Mouse (Mus musculus): ENCODE results near the gene Stra6. TPM values are rescaled to one million over a fixed set of nuclear protein-coding genes. Genes with fewer than 3 reads are reported as not detected.

The Stra6 gene
- total RNA-seq, 2 experiments from 2014 or later, result not detected

DNA sequence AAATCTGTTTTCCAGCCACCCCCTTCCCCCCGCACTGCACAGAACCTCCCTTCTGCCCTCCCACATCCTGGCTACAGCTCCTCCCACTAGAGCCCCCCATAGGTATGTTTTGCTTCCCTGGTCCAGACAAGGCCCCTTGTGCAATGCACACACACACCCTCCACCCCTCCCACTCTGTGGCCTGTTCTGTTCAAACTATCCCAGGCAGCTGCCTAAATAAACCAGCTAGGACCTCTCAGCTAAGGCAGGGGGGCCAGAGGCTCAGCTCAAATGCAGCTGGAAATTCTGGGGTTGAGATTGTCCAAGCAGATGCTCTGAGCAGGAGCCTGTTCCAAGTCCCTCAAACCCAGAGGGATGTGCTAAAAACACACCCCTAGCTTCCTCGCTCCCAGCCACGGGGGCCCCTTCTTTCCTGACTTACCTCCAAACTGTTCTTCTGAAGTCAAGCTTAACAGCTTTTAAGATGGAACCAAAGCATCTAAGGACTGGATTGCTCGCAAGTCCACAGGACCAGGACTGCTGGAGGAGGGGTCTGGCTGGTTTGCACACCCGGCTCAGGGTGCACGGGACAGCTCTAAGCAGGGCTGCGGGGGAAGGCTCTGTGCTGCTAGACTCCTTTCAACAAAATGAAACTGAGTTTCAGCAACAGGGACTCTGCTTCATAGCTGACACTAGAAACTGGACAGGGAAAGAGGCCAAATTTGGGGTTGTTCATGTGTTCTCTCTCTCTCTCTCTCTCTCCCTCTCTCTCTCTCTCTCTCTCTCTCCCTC is 95.1 kb downstream of the Stra6 start:
- ATAC-seq (replicated peaks; ENCODE audit: low FRiP score, poor library complexity, severe bottlenecking), result no peak

DNA sequence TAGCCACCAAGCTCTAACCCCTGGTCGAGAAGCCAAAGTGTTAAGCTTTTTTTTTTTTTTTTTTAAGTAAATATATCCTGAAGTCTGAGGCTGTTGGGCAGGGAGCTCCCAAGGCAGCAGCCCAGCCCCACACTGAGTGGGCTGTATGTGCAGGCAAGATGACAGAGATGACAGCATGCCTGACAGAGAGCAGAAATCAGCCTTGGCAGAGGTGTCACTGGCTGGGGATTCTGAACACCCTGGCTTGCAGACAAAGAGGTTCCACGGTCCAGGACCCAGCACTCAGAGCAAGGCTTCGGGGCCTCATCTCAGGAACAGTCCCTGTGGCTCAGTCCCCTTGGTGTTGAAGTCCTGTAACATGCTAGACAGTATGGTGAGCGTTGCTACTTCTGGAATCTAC is 96.3 kb downstream of the Stra6 start:
- no peak for ATAC-seq (replicated peaks; ENCODE audit: low FRiP score, poor library complexity, severe bottlenecking)

DNA sequence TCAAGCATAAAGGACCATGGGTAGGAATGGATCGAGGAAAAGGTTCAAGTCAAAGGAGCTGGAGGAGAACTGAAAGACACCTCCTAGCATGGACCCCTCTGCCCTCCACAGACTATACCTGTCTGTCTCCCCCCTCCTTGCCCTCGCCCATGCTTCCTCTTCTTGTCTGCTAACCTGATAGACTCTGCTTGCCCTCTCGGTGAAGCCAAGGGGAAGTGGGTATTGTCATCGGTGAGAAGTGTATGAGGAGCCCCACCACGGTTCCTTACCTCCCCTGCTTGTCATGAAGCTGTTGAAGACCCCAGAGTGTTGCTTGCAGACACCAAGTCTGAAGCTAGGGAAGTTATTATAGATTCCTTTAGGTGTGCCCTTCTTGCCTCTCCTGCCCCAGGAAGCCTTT is 96.7 kb downstream of the Stra6 start:
- ATAC-seq (replicated peaks; ENCODE audit: low FRiP score, poor library complexity, severe bottlenecking), result no peak

DNA sequence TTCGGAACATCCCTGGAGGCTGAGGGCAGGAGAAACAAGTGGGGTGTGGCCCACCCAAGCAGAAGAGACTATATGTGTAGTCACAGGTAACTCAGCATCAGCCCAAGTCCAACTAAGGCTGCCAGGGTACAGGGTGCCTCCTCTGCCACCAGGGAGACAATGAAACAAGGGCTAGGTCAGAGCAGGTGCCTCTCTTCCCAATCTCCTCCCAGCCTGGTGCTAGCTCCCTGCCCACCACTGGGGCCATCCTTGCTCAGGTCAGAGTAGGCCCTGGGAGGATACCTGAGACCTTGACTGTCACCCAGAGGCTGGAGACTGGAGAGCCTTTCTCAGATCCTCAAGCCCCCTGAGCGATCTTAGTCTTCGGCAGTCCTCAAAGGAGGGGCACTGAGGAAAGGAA is 98.6 kb downstream of the Stra6 start:
- no peak for ATAC-seq (replicated peaks; ENCODE audit: low FRiP score, poor library complexity, severe bottlenecking)

DNA sequence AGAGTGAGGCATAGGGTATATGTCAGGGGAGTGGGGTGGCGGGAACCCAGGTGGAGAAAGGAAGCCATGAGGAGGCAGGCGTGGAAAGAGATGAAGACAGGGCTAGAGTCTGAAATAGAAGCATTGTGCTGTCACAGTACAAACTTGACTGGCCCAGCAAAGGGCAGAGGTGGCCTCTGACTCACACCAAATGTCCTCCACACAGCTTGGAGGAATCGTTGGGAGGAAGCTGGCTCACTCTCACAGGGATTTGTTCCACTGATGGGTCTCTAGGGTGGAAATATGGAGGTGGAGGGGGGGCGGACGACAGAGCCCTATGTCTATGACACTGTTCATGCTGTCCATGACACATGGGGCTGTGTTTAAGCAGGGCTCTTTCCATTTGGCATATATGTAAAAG is 99.6 kb downstream of the Stra6 start:
- no peak for ATAC-seq (replicated peaks; ENCODE audit: low FRiP score, poor library complexity, severe bottlenecking)

DNA sequence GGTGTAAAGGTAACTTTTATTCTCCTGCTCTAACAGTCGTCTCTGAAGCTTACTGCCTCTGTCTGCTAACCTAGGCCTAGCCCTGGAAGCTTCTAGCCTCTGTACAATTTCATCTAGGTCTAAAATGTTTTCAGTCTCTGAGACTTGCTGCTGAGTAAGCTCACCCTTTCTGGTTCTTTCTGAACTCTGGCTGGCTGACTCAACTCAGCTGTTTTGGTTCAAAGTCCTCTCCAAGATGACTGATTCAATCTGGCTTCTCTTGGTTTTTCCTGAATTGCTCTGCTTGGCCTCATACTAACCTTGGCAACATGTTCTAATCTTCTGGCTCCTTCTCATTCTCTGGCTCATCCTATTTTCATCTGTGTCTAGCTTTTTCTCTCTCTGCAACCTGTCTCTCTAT is 102.2 kb downstream of the Stra6 start:
- no peak for ATAC-seq (replicated peaks; ENCODE audit: low FRiP score, poor library complexity, severe bottlenecking)

DNA sequence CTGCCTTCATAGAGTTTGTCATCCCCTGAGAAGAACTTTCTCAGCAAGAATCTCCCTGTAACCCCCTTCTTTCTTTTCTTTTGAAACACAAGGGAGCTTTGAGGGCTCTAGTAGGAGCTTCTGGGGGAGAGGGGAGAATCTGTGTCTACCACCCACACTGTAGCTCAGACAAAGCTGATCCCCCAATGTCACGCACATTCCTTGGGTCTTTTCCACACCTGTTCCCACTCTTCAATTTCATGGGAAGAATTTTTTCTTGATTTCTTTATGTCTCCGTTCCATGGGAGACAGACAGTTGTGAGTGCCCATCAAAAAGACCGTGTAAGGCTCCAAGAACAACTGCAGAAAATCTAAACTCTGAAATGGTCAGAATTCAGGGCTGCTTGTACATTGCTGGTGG is 105.3 kb downstream of the Stra6 start:
- ATAC-seq (replicated peaks; ENCODE audit: low FRiP score, poor library complexity, severe bottlenecking), result no peak

DNA sequence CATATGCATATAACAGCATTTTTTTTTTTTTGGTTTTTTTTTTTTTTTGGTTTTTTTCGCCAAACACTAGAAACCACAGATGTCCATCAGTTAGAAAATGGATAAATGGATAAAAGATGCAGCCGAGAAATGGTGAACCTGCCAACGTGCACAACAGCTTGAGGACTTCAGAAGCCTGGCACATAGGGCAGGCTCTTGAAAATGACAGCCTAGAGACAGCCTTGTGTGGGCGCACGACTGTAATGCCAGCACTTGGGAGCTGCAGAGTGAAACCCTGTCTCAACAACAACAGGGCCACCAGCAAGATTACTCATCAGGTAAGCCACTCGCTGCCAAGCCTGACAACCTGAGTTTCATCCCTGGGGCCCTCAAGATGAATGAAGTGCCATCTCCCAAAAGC is 105.8 kb downstream of the Stra6 start:
- ATAC-seq (replicated peaks; ENCODE audit: low FRiP score, poor library complexity, severe bottlenecking), result no peak

DNA sequence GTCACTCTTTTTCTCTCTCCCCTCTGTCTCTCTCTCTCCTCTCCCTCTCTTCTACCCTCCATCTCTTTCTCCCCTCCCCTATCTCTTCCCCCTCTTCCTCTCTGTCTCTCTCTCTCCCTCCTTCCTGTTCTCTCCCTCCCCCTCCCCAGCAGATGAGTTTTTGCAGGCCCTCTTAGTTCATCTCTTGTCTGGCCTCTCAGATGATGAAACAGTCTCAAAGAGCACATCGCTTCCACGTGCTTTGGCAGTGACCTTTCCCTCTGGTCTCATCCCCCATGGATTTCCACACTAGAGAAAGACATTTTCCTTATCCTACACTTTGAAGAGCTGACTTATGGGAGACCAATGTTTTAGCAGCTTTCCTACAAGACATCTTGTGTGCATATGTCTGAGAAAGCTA is 109.3 kb downstream of the Stra6 start:
- ATAC-seq (replicated peaks; ENCODE audit: low FRiP score, poor library complexity, severe bottlenecking), result no peak

DNA sequence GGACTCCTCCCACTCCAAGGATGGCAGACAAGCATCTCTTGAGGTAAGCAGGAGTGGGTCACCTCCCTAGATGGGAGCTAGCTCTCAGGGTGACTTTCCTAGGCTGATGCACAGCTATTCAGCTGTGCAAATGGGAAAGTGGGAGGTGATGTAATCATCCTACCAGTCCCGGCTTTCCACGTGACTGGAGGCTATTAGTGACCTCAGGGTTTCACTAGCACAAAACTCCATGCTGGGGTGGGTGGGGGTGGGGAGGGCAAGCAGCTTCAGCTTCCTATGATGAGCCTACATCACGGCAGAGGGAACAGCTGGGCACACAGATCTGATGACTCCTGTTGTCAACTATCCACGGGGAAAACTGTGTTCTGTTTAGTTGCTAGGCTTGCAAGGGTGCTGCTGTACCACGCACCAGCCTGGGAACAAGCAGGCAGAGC is 111.2 kb downstream of the Stra6 start:
- ATAC-seq (replicated peaks; ENCODE audit: low FRiP score, poor library complexity, severe bottlenecking), result no peak

DNA sequence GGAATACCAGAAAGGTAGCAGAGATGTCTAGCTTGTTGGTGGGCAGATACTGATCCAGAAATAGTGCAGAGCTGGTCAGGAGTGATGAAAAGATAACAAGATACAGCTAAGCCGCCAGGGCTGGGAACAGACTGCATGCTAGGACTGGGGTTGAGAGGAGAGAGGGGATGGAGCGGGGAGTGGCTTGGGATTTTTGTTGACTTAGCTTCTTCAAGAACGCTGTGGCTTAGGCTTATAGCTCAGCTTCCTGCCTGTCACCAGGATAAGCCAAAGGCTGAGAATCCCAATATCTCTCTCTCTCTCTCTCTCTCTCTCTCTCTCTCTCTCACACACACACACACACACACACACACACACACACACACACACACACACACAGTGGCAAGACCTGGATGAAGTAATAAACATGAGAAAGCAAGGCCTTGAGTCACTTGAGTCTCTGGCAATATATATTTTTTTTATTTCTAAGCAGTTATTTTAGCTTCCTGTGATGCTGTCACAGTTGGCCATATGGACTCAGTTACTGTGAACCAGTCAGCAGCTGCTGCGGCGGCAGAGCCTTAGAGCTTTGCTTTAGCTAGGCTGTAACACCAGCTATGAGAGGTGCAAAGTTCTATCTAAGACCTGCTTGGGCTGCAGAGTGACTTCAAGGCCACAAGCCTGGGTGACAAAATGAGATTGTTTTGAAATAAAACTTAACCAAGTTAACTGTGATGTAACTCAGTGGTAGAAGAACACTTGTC is 112.3 kb downstream of the Stra6 start:
- no peak for ATAC-seq (replicated peaks; ENCODE audit: low FRiP score, poor library complexity, severe bottlenecking)

DNA sequence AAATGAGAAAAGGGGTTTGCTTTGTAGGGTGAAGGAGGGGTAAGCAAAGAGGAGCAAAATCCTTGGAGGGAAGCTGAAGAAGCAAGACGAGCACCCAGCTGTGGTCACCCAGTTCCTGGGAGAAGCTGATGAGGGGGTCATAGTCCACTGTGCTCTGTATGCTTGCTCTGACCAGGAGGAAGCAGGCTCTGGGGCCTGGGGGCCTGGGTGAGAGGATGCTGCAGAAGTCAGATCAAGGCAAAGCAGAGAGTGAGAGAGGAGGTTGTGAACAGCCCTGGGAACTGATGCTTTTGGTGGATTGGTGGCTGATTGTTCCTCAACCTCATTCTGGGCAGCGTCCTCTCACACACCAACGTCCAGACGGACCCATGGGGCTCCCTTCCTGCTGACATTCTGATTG is 113.6 kb downstream of the Stra6 start:
- no peak for ATAC-seq (replicated peaks; ENCODE audit: low FRiP score, poor library complexity, severe bottlenecking)

DNA sequence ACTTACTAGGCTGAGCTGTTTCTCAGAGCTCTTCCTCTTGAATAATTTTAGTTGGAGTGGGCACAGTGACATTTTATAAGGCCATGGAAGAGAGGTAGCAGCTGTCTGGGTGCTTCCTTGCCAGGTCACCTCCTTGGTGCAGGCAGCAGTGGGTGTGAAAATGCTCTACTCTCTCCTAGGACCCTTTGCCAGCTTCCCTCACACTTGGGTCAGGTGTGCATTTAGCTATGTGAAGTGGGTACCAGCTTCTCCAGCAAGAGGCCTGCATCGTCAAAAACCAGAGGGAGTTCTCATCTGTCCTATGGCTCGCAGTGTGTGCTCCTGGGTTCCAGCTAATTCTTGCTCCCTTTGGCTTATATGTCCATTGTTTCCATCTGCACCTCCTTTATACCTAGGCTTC is 115.8 kb downstream of the Stra6 start:
- ATAC-seq (replicated peaks; ENCODE audit: low FRiP score, poor library complexity, severe bottlenecking), result no peak

DNA sequence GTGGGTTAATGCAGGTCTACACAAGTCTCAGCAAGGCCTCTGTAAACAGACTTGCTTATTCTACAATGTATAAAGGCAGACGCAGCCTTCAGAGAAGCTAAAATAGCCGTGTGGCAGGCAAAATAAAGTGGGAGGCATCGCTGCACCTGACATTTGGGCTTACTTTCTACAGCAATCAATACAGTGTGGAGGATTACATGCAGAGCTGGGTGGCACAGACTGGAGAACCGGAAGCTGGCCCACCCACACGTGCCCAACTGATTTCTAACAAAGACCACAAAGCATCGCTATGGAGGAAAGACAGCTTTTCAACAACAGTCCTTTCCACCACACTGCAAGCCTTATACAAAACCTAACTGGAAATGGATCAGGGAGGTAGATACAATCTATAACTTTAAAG is 120.9 kb downstream of the Stra6 start:
- no peak for ATAC-seq (replicated peaks; ENCODE audit: low FRiP score, poor library complexity, severe bottlenecking)

DNA sequence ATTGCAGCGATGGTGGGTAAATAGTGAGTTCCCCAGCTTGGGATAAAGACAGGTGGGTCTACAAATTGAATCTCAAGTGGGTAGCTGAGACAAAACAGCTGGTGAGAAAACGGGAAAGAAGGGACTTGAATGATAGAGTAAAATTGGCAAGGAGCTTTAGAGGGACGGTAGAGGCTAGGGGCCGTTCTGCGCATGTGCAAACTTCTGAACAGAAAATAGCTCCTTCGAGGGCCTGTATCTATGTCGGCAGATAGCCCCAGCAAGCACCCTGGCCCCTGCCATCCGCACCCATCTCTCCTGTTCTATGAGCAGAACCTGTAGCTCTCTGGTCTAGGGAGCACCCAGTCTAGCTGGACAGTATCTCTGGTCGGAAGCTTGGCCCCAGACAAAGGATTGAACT is 130.6 kb downstream of the Stra6 start:
- ATAC-seq (replicated peaks; ENCODE audit: low FRiP score, poor library complexity, severe bottlenecking), result no peak

DNA sequence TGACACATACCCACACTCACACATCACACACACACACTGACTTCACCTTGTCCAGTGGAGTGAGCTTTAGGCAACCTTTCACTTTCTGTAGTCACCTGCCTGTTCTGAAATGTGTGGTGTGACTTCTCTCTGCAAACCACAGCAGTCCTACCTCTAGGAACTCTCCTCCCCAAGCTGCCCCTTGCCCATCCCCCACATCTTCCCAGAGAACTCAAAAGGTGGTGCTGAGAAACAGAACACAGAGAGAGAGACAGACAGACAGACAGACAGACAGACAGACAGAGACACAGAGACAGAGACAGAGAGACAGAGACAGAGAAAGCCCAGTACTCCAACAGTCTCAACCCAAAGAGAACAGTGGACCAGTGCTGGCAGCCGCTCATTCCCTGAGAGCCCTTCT is 132.1 kb downstream of the Stra6 start:
- ATAC-seq (replicated peaks; ENCODE audit: low FRiP score, poor library complexity, severe bottlenecking), result no peak

DNA sequence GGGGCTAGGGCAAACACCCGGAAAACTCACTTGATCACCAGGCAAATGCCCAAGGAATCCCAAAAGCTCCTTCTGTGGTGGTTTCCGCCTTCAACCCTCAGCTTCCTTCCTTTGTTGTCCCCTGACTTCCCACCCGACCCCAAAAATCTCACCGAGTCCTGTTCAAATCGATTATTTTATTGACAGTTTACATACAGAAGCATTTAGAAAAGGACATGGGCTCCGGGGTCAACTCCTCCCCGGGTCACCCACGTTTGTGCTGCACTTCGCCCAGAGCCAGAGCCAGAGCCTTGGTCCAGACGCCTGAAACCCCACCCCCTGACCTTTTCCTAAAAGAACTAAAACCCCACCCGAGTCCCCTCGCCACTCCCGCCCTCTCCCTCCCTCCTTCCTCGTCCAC is 132.6 kb downstream of the Stra6 start:
- ATAC-seq (replicated peaks; ENCODE audit: low FRiP score, poor library complexity, severe bottlenecking), result no peak

DNA sequence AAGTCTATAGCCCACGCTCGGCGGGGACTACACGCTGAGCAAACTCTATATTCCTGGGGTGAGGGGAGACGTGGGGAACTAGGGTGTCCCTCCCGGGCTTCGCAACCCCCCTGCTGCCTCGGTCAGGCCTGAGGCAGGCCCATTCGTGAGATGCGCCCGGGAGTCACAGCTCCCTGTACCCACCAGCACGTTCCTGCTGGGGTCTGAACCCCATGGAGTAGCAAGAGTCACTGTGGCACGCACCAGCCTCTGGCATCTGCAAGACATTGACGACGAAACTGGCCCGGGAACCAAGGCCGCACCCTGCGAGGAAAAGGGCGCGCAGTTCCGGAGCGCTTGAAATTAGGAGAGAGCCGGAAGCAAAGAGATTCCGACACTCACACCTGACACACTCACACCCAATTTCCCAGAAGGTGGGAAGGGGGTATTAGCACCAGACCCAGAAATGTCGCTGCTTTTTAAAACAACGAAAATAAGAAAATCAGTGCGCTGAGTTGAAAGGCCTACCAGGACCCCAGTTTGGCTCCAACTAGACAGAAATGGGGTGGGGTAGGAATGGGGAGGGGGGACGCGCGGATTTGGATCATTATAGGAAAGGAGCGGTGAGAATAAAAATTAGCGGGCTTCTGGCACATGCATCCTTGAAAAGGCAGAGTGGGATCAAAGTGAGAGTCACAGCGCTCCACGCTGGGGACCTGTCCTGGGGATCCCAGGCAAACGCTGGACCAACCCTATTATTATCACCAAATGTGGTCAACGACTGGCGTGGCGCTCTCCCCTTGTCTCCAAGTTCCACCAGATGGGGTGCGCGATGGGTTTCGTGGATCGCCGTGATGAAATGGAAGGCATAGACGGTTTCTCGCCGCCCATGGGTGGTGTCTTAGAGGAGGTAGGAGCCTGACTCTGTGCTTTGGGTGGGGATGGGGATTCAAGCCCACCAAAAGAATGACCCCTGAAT is 133.3 kb downstream of the Stra6 start:
- ATAC-seq (replicated peaks; ENCODE audit: low FRiP score, poor library complexity, severe bottlenecking), result no peak

DNA sequence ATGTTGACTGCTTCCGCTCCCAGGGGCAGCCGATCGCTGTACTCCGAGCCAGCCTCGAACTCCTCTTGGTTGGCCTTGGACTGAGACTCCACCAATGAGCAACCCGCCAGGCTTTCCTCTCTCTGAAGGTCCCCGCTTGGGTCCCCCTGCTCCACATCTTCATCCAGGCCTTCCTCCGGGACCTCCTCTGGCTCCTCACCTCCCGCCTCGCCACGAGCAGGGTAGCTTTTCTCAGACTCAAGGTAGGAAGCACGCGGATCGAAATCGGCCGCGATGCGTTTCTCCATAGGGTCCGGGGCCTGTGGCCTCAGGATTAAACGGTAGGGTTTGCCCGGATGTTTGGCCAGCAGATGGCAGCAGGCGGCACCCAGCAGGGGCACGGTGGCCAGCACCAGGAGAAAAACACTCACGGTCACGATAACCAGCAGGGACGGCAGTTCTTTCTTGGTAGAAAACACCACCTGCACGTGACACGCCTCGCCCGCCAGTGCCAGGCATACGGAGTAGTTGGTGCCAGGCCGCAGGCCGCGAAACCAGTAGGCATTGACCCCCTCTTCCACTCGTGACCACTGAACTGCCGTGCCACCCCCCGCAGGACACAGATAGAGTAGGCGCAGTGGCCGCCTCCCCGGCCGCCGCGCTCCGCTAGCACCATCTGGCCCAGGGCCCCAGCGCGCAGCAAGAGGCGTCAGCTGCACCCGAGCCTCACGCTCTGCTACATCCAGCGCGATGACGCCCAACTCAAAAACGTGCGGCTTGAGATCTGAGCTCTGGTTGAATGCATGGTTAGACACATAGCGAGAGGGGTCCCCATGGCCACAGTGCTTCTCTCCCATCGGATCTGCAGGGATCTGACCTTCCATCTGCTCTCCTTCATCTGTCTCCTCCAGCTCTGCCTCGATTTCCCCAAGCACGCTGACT is 134.5 kb downstream of the Stra6 start:
- peak; percentile 76 for ATAC-seq (replicated peaks; ENCODE audit: low FRiP score, poor library complexity, severe bottlenecking)

Data from erythroid progenitor cell, adult 5-6 weeks (primary cell).